Mouse (Mus musculus): ENCODE results near the gene Ifnar1.

GRCm38 (mm10) chr16:91459396-91459795, 25.6 kb upstream of the Ifnar1 start:
- TF ChIP-seq EP300 (IDR thresholded peaks at IDR 0.05; ENCODE audit: insufficient read depth, low read depth, low read length), result no peak
- no peak for TF ChIP-seq POLR2A (IDR thresholded peaks at IDR 0.05; ENCODE audit: insufficient read depth, low read depth, low read length)
- TF ChIP-seq CTCF (IDR thresholded peaks at IDR 0.05), result no peak
